Mouse (Mus musculus) intestine, embryonic 15.5 days (tissue): ENCODE measurements around the gene Oog2. TPM values are rescaled to one million over a fixed set of nuclear protein-coding genes. Genes with fewer than 3 reads are reported as not detected.
"Not testable (repeated sequence)": the region's sequence is repeated elsewhere in the genome, so short reads cannot be mapped to it uniquely, and the experiment has no call there.

Experiments
- ATAC-seq: fragments of 200-750 bp; cut with Nextera tagmentation; 2 replicates; pipeline ENCODE4 v1.8.0; 2017; ENCODE audit warnings: moderate TSS enrichment, moderate library complexity
- H3K27ac ChIP-seq: fragments of 300-500 bp; sonication (generic); 2 replicates; pipeline ENCODE4 v1.5.1; 2015; ENCODE audit warnings: mild to moderate bottlenecking, inconsistent platforms
- H3K27me3 ChIP-seq: fragments of 300-500 bp; sonication (generic); replicated peaks from 2 replicates; pipeline ENCODE4 v1.6.1; 2015; ENCODE audit warnings: inconsistent platforms
- H3K36me3 ChIP-seq: fragments of 300-500 bp; sonication (generic); 2 replicates; pipeline ENCODE4 v1.6.1; 2015; ENCODE audit warnings: inconsistent platforms
- H3K4me1 ChIP-seq: fragments of 300-500 bp; sonication (generic); replicated peaks from 2 replicates; pipeline ENCODE4 v1.6.1; 2015; ENCODE audit warnings: inconsistent platforms
- H3K4me2 ChIP-seq: fragments of 300-500 bp; sonication (generic); replicated peaks from 2 replicates; pipeline ENCODE4 v1.6.1; 2015; ENCODE audit warnings: mild to moderate bottlenecking, inconsistent platforms
- H3K4me3 ChIP-seq: fragments of 300-500 bp; sonication (generic); replicated peaks from 2 replicates; pipeline ENCODE4 v1.5.1; 2015; ENCODE audit warnings: inconsistent platforms
- H3K9ac ChIP-seq: fragments of 300-500 bp; sonication (generic); 2 replicates; pipeline ENCODE4 v1.6.1; 2015; ENCODE audit warnings: inconsistent platforms
- H3K9me3 ChIP-seq: fragments of 300-500 bp; sonication (generic); 2 replicates; pipeline ENCODE4 v1.6.1; 2016; ENCODE audit warnings: inconsistent platforms
- WGBS: fragments of 180-500 bp; shearing (Covaris S2); methylation state at CpG from one replicate; pipeline ENCODE4 v1.1.7; 2015; 5-methylcytosine and 5-hydroxymethylcytosine counted together
- polyA plus RNA-seq: library from polyadenylated mRNA; unstranded; fragments of >200 nt; fragmentation: Nextera tagmentation; extraction: Ambion mirVana; gene quantifications from 2 replicates; pipeline ENCODE4 v1.2.1, GENCODE M21; 2015

Oog2 gene
- not detected in 2 replicates for polyA plus RNA-seq

- H3K4me2 ChIP-seq = no peak within 1 kb of the TSS
- no peak within 1 kb of the TSS for H3K9ac ChIP-seq
- H3K36me3 ChIP-seq = no peaks in the 10 kb centered on the region
- no peak for ATAC-seq
- H3K27ac ChIP-seq = no peak within 1 kb of the TSS
- 36% methylated on average over 1 of the region's 1 CpGs for WGBS
- no peaks in the 10 kb centered on the region for H3K9me3 ChIP-seq
- H3K4me3 ChIP-seq = no peak within 1 kb of the TSS
- H3K4me1 ChIP-seq = no peaks in the 10 kb centered on the region
- no peaks in the 10 kb centered on the region for H3K27me3 ChIP-seq
Observed at GRCm38 (mm10) chr4:144190419-144190818, at the start of gene Oog2. Gene Oog2, plus strand, starts transcription at chr4:144190719.

DNA sequence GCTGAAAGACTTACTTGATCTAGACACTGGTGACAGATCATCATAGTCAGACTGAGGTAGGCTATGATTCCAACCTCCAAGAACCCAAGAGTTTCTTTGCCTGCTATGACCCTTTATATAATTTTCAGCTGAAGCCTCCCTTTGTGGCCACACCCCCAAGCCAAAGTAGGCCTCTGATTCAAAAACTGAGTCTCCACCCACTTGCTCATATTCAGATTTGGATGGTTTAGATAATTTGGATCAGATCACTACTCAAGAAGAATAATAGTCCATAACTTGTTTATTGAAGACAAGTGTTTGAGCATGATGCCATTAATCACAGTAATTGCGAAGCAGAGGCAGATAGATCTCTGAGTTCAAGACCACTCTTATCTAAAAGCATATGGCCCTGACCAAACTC, 28.0 kb upstream of the Oog2 start, which contains the start of gene Oog3:
Oog3 (minus strand) TSS at position 101 of the 400 bp plus-strand sequence.
- Histone ChIP-seq H3K27me3 (no peaks in the 10 kb centered on the region), H3K9ac (no peak within 1 kb of the TSS), H3K4me1 (no peaks in the 10 kb centered on the region), H3K9me3 (no peaks in the 10 kb centered on the region; the same call in 1 of the 2 replicates), H3K4me3 (no peak within 1 kb of the TSS), H3K4me2 (no peak within 1 kb of the TSS), H3K27ac (no peak within 1 kb of the TSS), H3K36me3 (no peaks in the 10 kb centered on the region)
- ATAC-seq = no peak
- WGBS = 78% methylated on average over 1 of the region's 1 CpGs

- H3K4me2 ChIP-seq, ATAC-seq, H3K4me1 ChIP-seq, H3K9ac ChIP-seq, H3K27me3 ChIP-seq, H3K27ac ChIP-seq, H3K9me3 ChIP-seq, H3K4me3 ChIP-seq, H3K36me3 ChIP-seq: not testable (repeated sequence)
- 88% methylated on average over 1 of the region's 1 CpGs for WGBS
Observed at GRCm38 (mm10) chr4:144213218-144213617, 22.7 kb downstream of the Oog2 start, which contains the start of gene C87977. Gene C87977, minus strand, starts transcription at chr4:144213318.

Other genes starting within 250 kb of the Oog2 start
- gene Pramef25, start 239.7 kb upstream of the Oog2 start, polyA plus RNA-seq = not detected in 2 replicates
- gene Gm13101, start 223.8 kb upstream of the Oog2 start, polyA plus RNA-seq = not detected in 2 replicates
- gene Pramef17, start 196.3 kb upstream of the Oog2 start, polyA plus RNA-seq = not detected in 2 replicates
- gene Pramel4, start 131.6 kb upstream of the Oog2 start, polyA plus RNA-seq = not detected in 2 replicates
- gene Gm13102, start 84.2 kb upstream of the Oog2 start, polyA plus RNA-seq = not detected in 2 replicates
- gene Oog3, start 28.1 kb upstream of the Oog2 start, polyA plus RNA-seq = not detected in 2 replicates
- not detected in 2 replicates for gene C87977, start 22.6 kb downstream of the Oog2 start, polyA plus RNA-seq
- gene Pramel5, start 89.8 kb downstream of the Oog2 start, polyA plus RNA-seq = not detected in 2 replicates
- not detected in 2 replicates for gene Gm13128, start 139.5 kb downstream of the Oog2 start, polyA plus RNA-seq
- gene Gm13119, start 167.2 kb downstream of the Oog2 start, polyA plus RNA-seq = not detected in 2 replicates
- gene Pramef20, start 187.2 kb downstream of the Oog2 start, polyA plus RNA-seq = not detected in 2 replicates
- gene Pramef12, start 217.7 kb downstream of the Oog2 start, polyA plus RNA-seq = not detected in 2 replicates
- not detected in 2 replicates for gene 1700012P22Rik, start 248.1 kb downstream of the Oog2 start, polyA plus RNA-seq